Mouse (Mus musculus) ES-Bruce4 (cell line): Measurements from ENCODE around the gene Suox.
A peak's percentile ranks its signal among the peaks of the same experiment; 100 is the strongest.

Experiments used
- CTCF ChIP-seq: IDR thresholded peaks from one replicate; pipeline ENCODE4 v1.8.1; 2011; ENCODE audit warnings: low read depth, low read length
- POLR2A ChIP-seq: IDR thresholded peaks from one replicate; pipeline ENCODE4 v1.8.1; 2011; ENCODE audit warnings: low read length; ENCODE audit not compliant: insufficient read depth

- TF ChIP-seq POLR2A (peak; percentile 83), CTCF (no peak)
Measured at GRCm38 (mm10) chr10:128626311-128627310, 47.3 kb downstream of the Suox start, which contains the start of gene Rps26.
